Mouse (Mus musculus): Measurements from ENCODE around the gene Trpm7. TPM values are rescaled to one million over a fixed set of nuclear protein-coding genes. Genes with fewer than 3 reads are reported as not detected.

Trpm7 gene
- polyA plus RNA-seq, 1 experiment from 2014 or later: 53.3 TPM

DNA sequence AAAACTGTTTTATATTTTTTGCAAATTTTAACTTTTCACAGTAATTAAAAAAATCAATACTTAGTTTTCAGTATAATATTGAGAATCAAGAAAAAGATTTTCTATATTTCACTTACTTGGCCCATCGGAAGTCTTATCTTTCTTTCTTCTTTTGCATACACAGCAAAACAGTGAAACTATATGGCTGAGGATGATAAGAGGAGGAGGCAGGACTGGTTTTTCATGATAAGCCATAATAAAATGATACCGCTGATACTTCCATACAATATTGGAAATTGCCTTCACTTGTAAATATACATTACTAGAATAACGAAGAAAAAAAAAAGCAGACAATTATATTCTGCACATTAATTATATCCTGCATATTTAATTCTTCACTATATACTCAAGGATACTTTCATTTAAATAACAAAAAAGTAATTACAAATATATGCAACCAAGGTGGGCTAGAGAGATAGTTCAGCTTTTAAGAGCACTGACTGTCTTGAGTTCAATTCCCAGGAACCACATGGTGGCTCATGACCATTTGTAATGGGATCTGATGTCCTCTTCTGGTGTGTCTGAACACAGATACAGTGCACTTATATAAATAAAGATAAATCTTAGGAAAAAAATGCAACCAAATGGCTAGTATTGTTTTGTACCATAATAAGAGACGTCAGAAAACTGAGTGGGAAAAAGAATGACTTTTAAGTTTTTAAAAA, 59.2 kb downstream of the Trpm7 start:
- no peak for TF ChIP-seq CTCF (IDR thresholded peaks at IDR 0.05)
- in situ Hi-C loops (cut with MboI; ENCODE audit: low pct_unique_long_range_greater_than_20kb): no loop called here
- ATAC-seq (no peak), DNase-seq (ENCODE audit: low read depth, low spot score) (no peak)
- CTCF ChIA-PET: interaction anchor here (1.7 kb wide), 1 partner anchor 12 kb away, joined by 4 read pairs; no protein-coding TSS in a partner anchor
- POLR2A ChIA-PET: no interaction called here
- no peaks in the 10 kb centered on the region for H3K27me3 ChIP-seq

DNA sequence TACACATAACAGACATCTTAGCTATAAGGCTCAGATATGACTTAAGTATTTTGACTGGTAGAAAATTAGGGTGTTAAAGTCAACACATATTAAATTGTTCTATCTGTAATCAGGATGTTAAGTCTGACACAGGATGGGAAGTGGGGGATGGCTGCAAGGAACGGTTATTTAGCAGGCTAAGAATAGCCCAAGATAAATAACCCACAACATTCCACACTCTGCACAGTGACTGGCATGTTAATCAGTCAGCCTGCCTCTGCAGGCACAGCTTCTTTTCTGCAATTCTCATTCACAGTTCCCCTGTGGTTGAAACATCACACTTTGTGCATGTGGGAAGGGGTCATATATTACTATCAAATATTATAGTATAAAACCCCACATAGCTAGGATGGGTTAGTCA, 60.2 kb downstream of the Trpm7 start:
- no peaks in the 10 kb centered on the region for H3K27me3 ChIP-seq
- in situ Hi-C loops (cut with MboI; ENCODE audit: low pct_unique_long_range_greater_than_20kb): no loop called here
- no peak for TF ChIP-seq CTCF (IDR thresholded peaks at IDR 0.05)
- no peak for ATAC-seq
- DNase-seq (ENCODE audit: low read depth, low spot score): no peak
- POLR2A ChIA-PET: interaction anchor here (0.8 to 0.9 kb wide), 2 partner anchors 9 to 25 kb away, joined by 3 read pairs; no protein-coding TSS in a partner anchor
- CTCF ChIA-PET: no interaction called here

DNA sequence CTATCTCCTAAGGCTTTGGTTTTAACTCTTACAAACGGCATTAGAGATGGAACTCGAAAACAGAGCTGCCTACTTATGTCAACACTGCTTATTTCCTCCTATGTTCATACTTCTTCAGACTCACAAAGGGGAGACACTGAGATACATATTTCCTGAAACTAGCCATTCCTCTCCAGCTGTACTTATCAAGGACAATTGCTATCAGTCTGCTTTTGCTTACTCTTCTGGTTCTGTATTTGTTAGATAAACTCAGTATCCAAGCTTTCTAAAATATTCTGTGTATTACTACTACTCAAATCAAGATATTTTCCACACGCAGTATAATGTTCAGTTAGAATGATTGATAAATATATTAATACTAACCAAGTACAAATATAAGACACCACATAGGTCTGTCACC, 74.0 kb downstream of the Trpm7 start:
- ChIA-PET POLR2A (no interaction called here), CTCF (interaction anchor here (1.2 kb wide), 1 partner anchor 195 kb away, joined by 4 read pairs; no protein-coding TSS in a partner anchor)
- H3K27me3 ChIP-seq: no peaks in the 10 kb centered on the region
- DNase-seq (ENCODE audit: low read depth, low spot score): no peak
- no peak for TF ChIP-seq CTCF (IDR thresholded peaks at IDR 0.05)
- in situ Hi-C loops (cut with MboI; ENCODE audit: low pct_unique_long_range_greater_than_20kb): no loop called here
- no peak for ATAC-seq

DNA sequence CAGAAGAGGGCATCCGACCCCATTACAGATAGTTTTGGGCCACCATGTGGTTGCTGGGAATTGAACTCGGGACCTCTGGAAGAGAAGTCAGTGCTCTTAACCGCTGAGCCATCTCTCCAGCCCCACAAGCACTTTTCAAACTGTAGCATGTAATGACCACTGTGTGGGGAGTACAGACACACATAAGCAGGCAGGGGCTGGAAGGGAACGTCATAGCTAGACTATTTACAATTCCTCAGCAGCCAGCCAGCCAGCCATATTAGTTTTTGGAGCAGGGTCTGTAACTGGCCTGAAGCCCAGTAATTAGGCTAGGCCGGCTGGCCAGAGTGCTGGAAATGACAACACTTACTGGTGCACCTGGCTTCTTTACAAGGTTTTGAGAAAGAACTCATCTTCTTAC, 77.6 kb downstream of the Trpm7 start:
- ATAC-seq: no peak
- no peak for TF ChIP-seq CTCF (IDR thresholded peaks at IDR 0.05)
- in situ Hi-C loops (cut with MboI; ENCODE audit: low pct_unique_long_range_greater_than_20kb): no loop called here
- ChIA-PET CTCF (interaction anchor here (1.0 kb wide), 1 partner anchor 16 kb away, joined by 4 read pairs; no protein-coding TSS in a partner anchor), POLR2A (interaction anchor here (0.9 to 1.7 kb wide), 2 partner anchors 13 to 24 kb away, joined by 3 read pairs; no protein-coding TSS in a partner anchor)
- no peaks in the 10 kb centered on the region for H3K27me3 ChIP-seq
- DNase-seq (ENCODE audit: low read depth, low spot score): no peak

DNA sequence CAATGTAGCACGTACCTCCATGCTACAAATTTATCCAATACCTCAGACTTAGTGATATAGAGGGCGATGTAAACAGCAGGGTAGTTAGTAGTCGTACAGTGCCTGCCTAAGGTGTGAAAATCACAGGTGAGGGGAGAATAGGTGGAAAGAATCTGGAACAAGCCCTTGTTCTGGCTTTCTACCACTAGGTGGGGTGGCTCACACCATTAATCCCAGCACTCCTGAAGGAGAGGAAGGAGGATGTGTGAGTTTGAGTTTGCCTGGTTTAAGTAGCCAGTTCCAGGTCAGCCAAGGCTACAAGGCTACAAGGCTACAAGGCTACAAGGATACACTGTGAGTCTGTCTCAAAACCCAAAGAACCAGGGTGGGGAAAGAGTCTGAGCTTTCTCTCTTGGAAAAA, 80.3 kb downstream of the Trpm7 start:
- ChIA-PET POLR2A (no interaction called here), CTCF (interaction anchor here (0.8 to 2.8 kb wide), 6 partner anchors 8 to 250 kb away, joined by 3 to 12 read pairs (median 4); partner anchors contain the start of gene Ap4e1)

DNA sequence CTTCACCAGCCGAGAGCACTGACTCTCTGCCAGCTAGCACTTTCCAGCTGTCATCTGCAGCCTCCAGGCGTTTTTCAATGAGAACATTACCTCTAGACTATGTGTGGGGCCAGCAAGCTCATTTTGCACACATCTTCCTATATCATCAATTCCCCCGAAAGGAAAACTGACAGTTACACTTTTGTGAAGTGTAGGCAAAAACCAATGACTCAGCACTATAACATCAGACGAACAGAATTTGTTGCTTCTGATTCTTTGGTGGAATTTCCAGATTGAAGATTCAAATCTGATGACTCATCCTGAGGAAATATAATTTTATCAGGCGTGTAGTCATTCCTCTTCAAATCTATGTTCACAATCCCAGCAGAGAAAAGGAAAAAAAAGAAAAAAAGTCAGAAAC, 83.4 kb downstream of the Trpm7 start:
- DNase-seq (ENCODE audit: low read depth, low spot score) (no peak), ATAC-seq (no peak)
- H3K27me3 ChIP-seq: no peaks in the 10 kb centered on the region
- POLR2A ChIA-PET: no interaction called here
- in situ Hi-C loops (cut with MboI; ENCODE audit: low pct_unique_long_range_greater_than_20kb): no loop called here
- CTCF ChIA-PET: no interaction called here
- TF ChIP-seq CTCF (IDR thresholded peaks at IDR 0.05): no peak

More for the DNA sequence above, 80.3 kb downstream of the Trpm7 start:
- in situ Hi-C loops (cut with MboI; ENCODE audit: low pct_unique_long_range_greater_than_20kb): no loop called here
- no peak for DNase-seq (ENCODE audit: low read depth, low spot score)
- H3K27me3 ChIP-seq: no peaks in the 10 kb centered on the region
- ATAC-seq: no peak
- TF ChIP-seq CTCF (IDR thresholded peaks at IDR 0.05): peak; percentile 42

DNA sequence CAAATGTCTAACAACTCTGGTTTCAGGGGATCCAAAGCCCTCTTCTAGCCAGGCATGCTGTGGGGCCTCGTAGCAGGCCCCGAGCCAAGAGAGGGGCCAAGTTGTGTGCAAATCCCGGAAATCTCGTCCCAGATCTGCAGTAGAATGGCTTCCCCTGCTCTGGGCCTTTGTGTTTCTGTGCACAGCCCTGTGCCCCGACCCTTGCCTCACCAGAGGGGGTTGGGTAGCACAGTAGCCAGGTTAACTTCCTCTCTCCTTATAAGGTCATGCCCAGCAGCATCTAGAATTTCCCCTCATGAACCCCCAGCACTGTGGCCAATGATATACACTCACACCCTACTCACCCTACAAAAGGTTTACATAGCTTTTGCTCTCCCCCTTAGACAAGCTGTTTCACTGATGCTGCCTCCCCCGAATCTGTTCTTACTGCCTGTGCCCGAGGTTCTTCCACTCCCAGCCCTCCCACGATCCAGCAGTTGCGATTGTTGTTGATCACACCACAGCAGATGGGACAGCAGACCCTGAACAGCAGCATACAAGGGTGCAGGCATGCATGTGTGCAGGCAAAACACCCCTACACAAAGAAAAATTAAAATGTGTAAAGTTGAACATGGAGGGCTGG, 88.2 kb downstream of the Trpm7 start:
- ChIA-PET CTCF (interaction anchor here (0.8 kb wide), 1 partner anchor 8 kb away, joined by 3 read pairs; no protein-coding TSS in a partner anchor), POLR2A (no interaction called here)
- in situ Hi-C loops (cut with MboI; ENCODE audit: low pct_unique_long_range_greater_than_20kb): no loop called here
- DNase-seq (ENCODE audit: low read depth, low spot score) (no peak), ATAC-seq (no peak)
- no peaks in the 10 kb centered on the region for H3K27me3 ChIP-seq
- no peak for TF ChIP-seq CTCF (IDR thresholded peaks at IDR 0.05)

DNA sequence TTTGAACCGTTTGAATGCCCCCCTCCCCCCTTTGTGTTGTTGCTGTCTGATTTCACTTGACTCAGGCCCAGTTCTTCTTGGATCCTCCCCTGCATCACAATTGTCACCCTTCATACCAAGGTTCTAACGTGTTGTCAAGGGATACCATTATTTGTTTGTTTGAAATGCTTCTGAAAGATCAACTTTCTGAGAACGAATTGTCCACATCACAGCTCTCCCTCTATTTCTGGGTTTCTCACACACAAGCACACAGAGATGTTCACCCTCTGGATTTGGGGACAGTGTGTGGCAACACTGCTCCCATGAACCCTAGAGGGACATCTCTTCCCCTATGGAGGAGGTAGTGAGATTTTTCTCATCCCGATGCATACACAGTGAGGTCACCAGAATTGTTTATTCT, 92.7 kb downstream of the Trpm7 start, which contains the start of gene Usp50:
Gene Usp50 (minus strand): TSS at position 101 of the 400 bp plus-strand sequence.
- no peak for ATAC-seq
- in situ Hi-C loops (cut with MboI; ENCODE audit: low pct_unique_long_range_greater_than_20kb): loop anchor here (5.0 kb wide), 1 partner anchor 186 kb away; no protein-coding TSS in a partner anchor
- H3K27me3 ChIP-seq: no peaks in the 10 kb centered on the region
- CTCF ChIA-PET: interaction anchor here (1.8 kb wide), 1 partner anchor 24 kb away, joined by 7 read pairs; no protein-coding TSS in a partner anchor
- POLR2A ChIA-PET: no interaction called here
- no peak for TF ChIP-seq CTCF (IDR thresholded peaks at IDR 0.05)
- no peak for DNase-seq (ENCODE audit: low read depth, low spot score)

DNA sequence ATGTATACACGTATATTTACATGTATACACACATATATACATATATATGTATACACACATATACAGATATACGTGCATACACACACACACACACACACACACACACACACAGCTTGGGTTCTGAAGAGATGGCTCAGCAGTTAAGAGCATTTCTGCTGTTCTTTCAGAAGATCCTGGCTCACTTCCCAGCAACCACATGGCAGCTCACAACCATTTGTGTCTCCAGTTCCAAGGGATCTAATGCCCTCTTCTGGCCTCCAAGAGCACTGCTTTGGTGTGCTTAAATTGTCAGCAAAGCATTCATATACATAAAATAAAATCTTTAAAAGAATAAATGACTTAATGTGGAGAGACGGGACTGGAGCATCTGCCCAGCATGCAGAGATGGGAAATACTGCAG, 93.6 kb downstream of the Trpm7 start:
- in situ Hi-C loops (cut with MboI; ENCODE audit: low pct_unique_long_range_greater_than_20kb): loop anchor here (5.0 kb wide), 1 partner anchor 185 kb away; no protein-coding TSS in a partner anchor
- ATAC-seq (no peak), DNase-seq (ENCODE audit: low read depth, low spot score) (peak; percentile 13)
- H3K27me3 ChIP-seq: no peaks in the 10 kb centered on the region
- TF ChIP-seq CTCF (IDR thresholded peaks at IDR 0.05): peak; percentile 76
- ChIA-PET POLR2A (no interaction called here), CTCF (interaction anchor here (1.0 to 3.4 kb wide), 6 partner anchors 8 to 186 kb away, joined by 3 to 12 read pairs (median 4); no protein-coding TSS in a partner anchor)

DNA sequence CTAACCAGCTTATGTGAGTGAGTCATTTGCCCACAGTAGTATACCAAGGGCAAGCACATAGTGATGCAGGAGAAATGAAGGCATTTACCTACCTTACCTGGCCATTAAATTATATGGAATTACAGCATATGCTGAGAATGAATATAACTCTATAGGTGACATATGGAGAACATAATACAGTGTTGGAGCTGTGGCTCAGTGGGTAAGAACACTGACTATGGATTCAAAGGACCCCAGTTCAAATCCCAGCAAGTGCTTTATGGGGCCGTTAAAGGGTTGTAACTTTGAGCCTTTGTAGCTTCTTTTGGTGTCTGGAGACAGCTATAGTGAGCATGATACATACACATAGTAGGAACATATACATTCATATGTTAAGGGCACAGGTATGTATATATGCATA, 94.6 kb downstream of the Trpm7 start:
- CTCF ChIA-PET: interaction anchor here (1.2 to 3.4 kb wide), 5 partner anchors 9 to 185 kb away, joined by 3 to 12 read pairs (median 5); no protein-coding TSS in a partner anchor
- H3K27me3 ChIP-seq: no peaks in the 10 kb centered on the region
- ATAC-seq: no peak
- in situ Hi-C loops (cut with MboI; ENCODE audit: low pct_unique_long_range_greater_than_20kb): loop anchor here (5.0 kb wide), 1 partner anchor 184 kb away; no protein-coding TSS in a partner anchor
- no peak for TF ChIP-seq CTCF (IDR thresholded peaks at IDR 0.05)
- no peak for DNase-seq (ENCODE audit: low read depth, low spot score)
- POLR2A ChIA-PET: no interaction called here

All from Patski (cell line).